Mouse (Mus musculus): Measurements from ENCODE around the gene Myo16. TPM values are rescaled to one million over a fixed set of nuclear protein-coding genes. Genes with fewer than 3 reads are reported as not detected.
A peak's percentile ranks its signal among the peaks of the same experiment; 100 is the strongest.

Gene Myo16
- polyA plus RNA-seq, 1 experiment from 2014 or later = 1.5 TPM

GRCm38 (mm10) chr8:10420551-10420950, 266.8 kb downstream of the Myo16 start:
- WGBS = 75% methylated on average over 6 of the region's 6 CpGs
- 0 out of 2 replicates have a peak, but pooled peaks have one; percentile 43 for ATAC-seq (ENCODE audit: low FRiP score, low TSS enrichment)
- Histone ChIP-seq H3K27ac (replicated peaks) (no peak overlapping the region), H3K4me3 (ENCODE audit: low read depth, low read length) (no peak overlapping the region), H3K27me3 (ENCODE audit: control insufficient read depth, insufficient read depth, low read length) (no peaks in the 10 kb centered on the region), H3K9ac (ENCODE audit: low read length) (no peak overlapping the region), H3K4me1 (replicated peaks; ENCODE audit: control insufficient read depth, insufficient read depth) (0 out of 2 replicates have a peak, but pooled peaks cover 3% of the 10 kb centered on the region), H3K4me2 (replicated peaks; ENCODE audit: low read depth) (no peak overlapping the region), H3K9me3 (ENCODE audit: control insufficient read depth, low read length) (no peaks in the 10 kb centered on the region), H3K36me3 (ENCODE audit: control insufficient read depth, insufficient read depth, low read length) (no peaks in the 10 kb centered on the region)
- no peak for TF ChIP-seq EP300 (optimal IDR thresholded peaks at IDR 0.05)
- TF ChIP-seq CTCF (IDR thresholded peaks at IDR 0.05; ENCODE audit: low read depth) = no peak
- DNase-seq (ENCODE audit: low spot score) = peak; percentile 41

GRCm38 (mm10) chr8:10421516-10422090, 267.9 kb downstream of the Myo16 start:
- Histone ChIP-seq H3K27me3 (ENCODE audit: control insufficient read depth, insufficient read depth, low read length) (no peaks in the 10 kb centered on the region), H3K36me3 (ENCODE audit: control insufficient read depth, insufficient read depth, low read length) (no peaks in the 10 kb centered on the region), H3K4me1 (replicated peaks; ENCODE audit: control insufficient read depth, insufficient read depth) (0 out of 2 replicates have a peak, but pooled peaks cover under 1% of the 10 kb centered on the region), H3K9me3 (ENCODE audit: control insufficient read depth, low read length) (no peaks in the 10 kb centered on the region), H3K27ac (replicated peaks) (no peak overlapping the region), H3K9ac (ENCODE audit: low read length) (no peak overlapping the region), H3K4me3 (ENCODE audit: low read depth, low read length) (no peak overlapping the region), H3K4me2 (replicated peaks; ENCODE audit: low read depth) (no peak overlapping the region)
- TF ChIP-seq CTCF (IDR thresholded peaks at IDR 0.05; ENCODE audit: low read depth) (no peak), EP300 (optimal IDR thresholded peaks at IDR 0.05) (no peak)
- 92% methylated on average over 9 of the region's 9 CpGs for WGBS
- ATAC-seq (ENCODE audit: low FRiP score, low TSS enrichment) = no peak; the same call in 1 of the 2 replicates
- no peak for DNase-seq (ENCODE audit: low spot score)

GRCm38 (mm10) chr8:10435492-10435891, 281.8 kb downstream of the Myo16 start:
- no peak overlapping the region for H3K9ac ChIP-seq (ENCODE audit: low read length)
- H3K4me1 ChIP-seq (replicated peaks; ENCODE audit: control insufficient read depth, insufficient read depth) = no peaks in the 10 kb centered on the region
- H3K4me2 ChIP-seq (replicated peaks; ENCODE audit: low read depth) = no peak overlapping the region
- TF ChIP-seq EP300 (optimal IDR thresholded peaks at IDR 0.05) (no peak), CTCF (IDR thresholded peaks at IDR 0.05; ENCODE audit: low read depth) (no peak)
- ATAC-seq (ENCODE audit: low FRiP score, low TSS enrichment) = no peak
- H3K27ac ChIP-seq (replicated peaks) = no peak overlapping the region
- H3K36me3 ChIP-seq (ENCODE audit: control insufficient read depth, insufficient read depth, low read length) = no peaks in the 10 kb centered on the region
- H3K9me3 ChIP-seq (ENCODE audit: control insufficient read depth, low read length) = no peaks in the 10 kb centered on the region
- H3K4me3 ChIP-seq (ENCODE audit: low read depth, low read length) = no peak overlapping the region
- 74% methylated on average over 8 of the region's 8 CpGs for WGBS
- DNase-seq (ENCODE audit: low spot score) = no peak
- no peaks in the 10 kb centered on the region for H3K27me3 ChIP-seq (ENCODE audit: control insufficient read depth, insufficient read depth, low read length)

- Histone ChIP-seq H3K9me3 (ENCODE audit: control insufficient read depth, low read length) (no peaks in the 10 kb centered on the region), H3K4me3 (ENCODE audit: low read depth, low read length) (no peak overlapping the region), H3K36me3 (ENCODE audit: control insufficient read depth, insufficient read depth, low read length) (no peaks in the 10 kb centered on the region), H3K4me1 (replicated peaks; ENCODE audit: control insufficient read depth, insufficient read depth) (no peaks in the 10 kb centered on the region), H3K4me2 (replicated peaks; ENCODE audit: low read depth) (no peak overlapping the region), H3K9ac (ENCODE audit: low read length) (no peak overlapping the region), H3K27ac (replicated peaks) (no peak overlapping the region), H3K27me3 (ENCODE audit: control insufficient read depth, insufficient read depth, low read length) (no peaks in the 10 kb centered on the region)
- ATAC-seq (ENCODE audit: low FRiP score, low TSS enrichment) (0 out of 2 replicates have a peak, but pooled peaks have one; percentile 13), DNase-seq (ENCODE audit: low spot score) (peak; percentile 75)
- WGBS = 15% methylated on average over 11 of the region's 11 CpGs
- peak; percentile 99 for TF ChIP-seq CTCF (IDR thresholded peaks at IDR 0.05; ENCODE audit: low read depth)
- no peak for TF ChIP-seq EP300 (optimal IDR thresholded peaks at IDR 0.05)
These were observed 285.1 kb downstream of the Myo16 start for GRCm38 (mm10) chr8:10438772-10439171.

GRCm38 (mm10) chr8:10439595-10440453, 286.1 kb downstream of the Myo16 start:
- Histone ChIP-seq H3K4me3 (ENCODE audit: low read depth, low read length) (no peak overlapping the region), H3K9ac (ENCODE audit: low read length) (no peak overlapping the region), H3K27me3 (ENCODE audit: control insufficient read depth, insufficient read depth, low read length) (no peaks in the 10 kb centered on the region), H3K36me3 (ENCODE audit: control insufficient read depth, insufficient read depth, low read length) (no peaks in the 10 kb centered on the region), H3K4me1 (replicated peaks; ENCODE audit: control insufficient read depth, insufficient read depth) (no peaks in the 10 kb centered on the region), H3K27ac (replicated peaks) (no peak overlapping the region), H3K9me3 (ENCODE audit: control insufficient read depth, low read length) (no peaks in the 10 kb centered on the region), H3K4me2 (replicated peaks; ENCODE audit: low read depth) (no peak overlapping the region)
- ATAC-seq (ENCODE audit: low FRiP score, low TSS enrichment) = no peak
- 68% methylated on average over 16 of the region's 16 CpGs for WGBS
- TF ChIP-seq EP300 (optimal IDR thresholded peaks at IDR 0.05) (no peak), CTCF (IDR thresholded peaks at IDR 0.05; ENCODE audit: low read depth) (no peak)
- no peak for DNase-seq (ENCODE audit: low spot score)

- H3K4me3 ChIP-seq (ENCODE audit: low read depth, low read length) = no peak overlapping the region
- TF ChIP-seq EP300 (optimal IDR thresholded peaks at IDR 0.05) (no peak), CTCF (IDR thresholded peaks at IDR 0.05; ENCODE audit: low read depth) (no peak)
- WGBS = 52% methylated on average over 3 of the region's 3 CpGs
- no peaks in the 10 kb centered on the region for H3K9me3 ChIP-seq (ENCODE audit: control insufficient read depth, low read length)
- H3K4me1 ChIP-seq (replicated peaks; ENCODE audit: control insufficient read depth, insufficient read depth) = no peaks in the 10 kb centered on the region
- no peaks in the 10 kb centered on the region for H3K36me3 ChIP-seq (ENCODE audit: control insufficient read depth, insufficient read depth, low read length)
- no peak for DNase-seq (ENCODE audit: low spot score)
- no peak for ATAC-seq (ENCODE audit: low FRiP score, low TSS enrichment)
- H3K4me2 ChIP-seq (replicated peaks; ENCODE audit: low read depth) = no peak overlapping the region
- H3K9ac ChIP-seq (ENCODE audit: low read length) = no peak overlapping the region
- H3K27ac ChIP-seq (replicated peaks) = no peak overlapping the region
- no peaks in the 10 kb centered on the region for H3K27me3 ChIP-seq (ENCODE audit: control insufficient read depth, insufficient read depth, low read length)
These were observed 288.9 kb downstream of the Myo16 start for GRCm38 (mm10) chr8:10442562-10442961.

All from stomach, postnatal 0 days (tissue).